Mouse (Mus musculus): ENCODE results near the gene Hnrnph3.

Gene Hnrnph3

DNA sequence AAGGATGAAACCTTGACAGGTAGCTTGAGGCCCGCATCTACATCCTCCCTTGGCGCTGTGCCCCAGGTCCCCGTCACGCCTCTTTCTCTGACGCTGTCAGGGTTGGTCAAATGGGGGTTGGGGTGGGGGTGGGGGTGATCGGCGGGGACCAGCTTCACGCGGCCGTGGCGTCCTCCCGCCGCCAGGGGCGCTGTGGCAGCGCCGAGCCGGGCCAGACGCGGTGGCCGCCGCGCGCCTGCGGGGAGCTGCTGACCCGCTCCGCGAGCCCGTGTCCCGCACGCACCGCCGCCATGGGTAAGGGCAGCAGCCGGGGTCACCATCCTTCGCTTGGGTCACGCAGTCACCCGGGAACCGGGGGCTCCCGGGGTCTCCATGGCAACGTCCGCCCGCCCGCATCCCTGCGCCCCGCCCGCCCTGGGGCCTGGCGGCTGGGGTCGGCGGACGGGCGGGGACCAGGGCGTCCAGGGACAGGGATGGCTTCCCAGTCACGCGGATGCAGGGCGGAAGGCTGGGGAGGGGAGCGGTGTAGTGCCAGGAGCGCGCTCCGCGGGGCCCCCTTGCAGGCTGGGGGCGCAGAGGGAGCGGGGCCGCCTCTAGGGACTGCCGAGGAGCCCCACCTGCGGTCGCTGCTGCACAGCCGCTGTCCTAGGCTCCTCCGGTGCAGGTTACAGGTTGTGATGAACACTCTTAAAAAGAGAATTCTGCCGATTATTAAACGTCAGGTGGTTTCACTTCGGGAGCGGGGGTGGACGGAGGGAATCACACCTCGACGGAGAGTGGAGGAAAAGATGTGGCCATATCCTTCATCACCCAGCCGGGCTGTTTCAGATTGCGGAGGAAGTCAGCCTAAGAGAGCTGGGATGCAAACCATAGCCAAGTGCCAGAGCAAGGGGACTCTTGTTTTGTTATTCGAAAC lies 43.7 kb downstream of the Hnrnph3 start, which contains the start of gene Rufy2:
TSS of gene Rufy2 (plus strand) at position 185 of the 916 bp plus-strand sequence.
- DNase-seq: peak; percentile 61 to 76

DNA sequence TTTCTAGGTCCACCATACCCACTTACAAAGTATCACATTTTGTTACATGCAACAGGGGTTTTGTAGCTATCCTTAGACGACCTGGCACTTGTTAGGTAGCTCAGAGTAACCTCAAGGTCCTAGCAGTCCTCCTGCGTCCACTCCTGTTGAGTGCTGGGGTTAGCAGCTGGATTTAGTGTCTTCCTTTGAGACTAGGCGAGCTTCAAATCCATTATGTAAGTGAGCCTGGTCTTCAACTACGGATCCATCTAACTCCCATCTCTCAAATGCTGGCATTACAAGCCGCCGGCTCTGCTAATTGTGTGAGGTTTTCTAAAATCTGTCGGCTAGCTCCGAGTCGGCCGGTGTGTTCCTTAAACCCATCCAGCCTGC lies 44.4 kb downstream of the Hnrnph3 start:
- no peak for DNase-seq

GRCm38 (mm10) chr10:62971821-62972220 lies 52.2 kb downstream of the Hnrnph3 start:
- DNase-seq: no peak

DNA sequence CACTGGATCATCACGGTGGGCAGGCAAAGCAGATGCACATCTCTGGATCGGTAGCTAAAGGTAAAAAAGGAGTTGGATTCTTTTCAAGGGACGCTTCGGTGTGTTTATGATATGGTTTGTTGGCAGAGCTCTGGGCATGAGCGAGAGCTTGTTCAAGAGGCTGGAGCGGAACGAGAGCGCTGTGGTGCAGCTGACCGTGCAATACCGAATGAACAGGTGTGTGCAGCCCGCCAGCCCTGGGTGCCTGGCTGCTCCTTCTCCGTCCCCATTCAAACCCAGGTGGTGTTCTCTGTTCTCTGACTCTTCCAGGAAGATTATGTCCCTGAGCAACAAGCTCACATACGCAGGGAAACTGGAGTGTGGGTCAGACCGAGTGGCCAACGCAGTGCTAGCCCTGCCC lies 57.7 kb downstream of the Hnrnph3 start:
- no peak for DNase-seq

DNA sequence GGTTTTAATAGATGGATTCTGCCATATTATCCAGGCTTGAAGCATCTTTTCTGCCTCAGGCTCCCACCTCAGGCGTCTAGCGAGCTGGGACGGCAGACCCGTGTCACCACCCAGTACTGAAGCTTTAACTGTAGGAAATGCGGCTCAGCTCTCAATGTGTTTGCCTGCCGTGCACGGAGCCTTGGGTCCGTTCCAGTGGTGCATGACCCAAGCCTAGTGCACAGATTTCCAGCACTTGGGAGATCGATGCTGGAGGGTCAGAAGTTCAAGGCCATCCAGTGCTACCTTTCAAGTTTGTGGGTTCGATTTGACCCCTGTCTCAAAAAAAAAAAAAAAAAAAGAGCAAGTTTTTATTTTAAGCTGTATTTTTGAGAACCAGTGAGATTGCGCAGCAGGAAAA lies 58.2 kb downstream of the Hnrnph3 start:
- DNase-seq: no peak

All from thymus, adult 18-20 months (tissue).